Mouse (Mus musculus) erythroblast, embryonic 14.5 days (primary cell): ENCODE measurements around the gene Ttc39a. TPM values are rescaled to one million over a fixed set of nuclear protein-coding genes. Genes with fewer than 3 reads are reported as not detected.

Experiments used
- H3K27me3 ChIP-seq: 2 replicates; pipeline ENCODE4 v1.6.1; 2012; ENCODE audit warnings: inconsistent platforms; ENCODE audit not compliant: control insufficient read depth
- H3K36me3 ChIP-seq: 2 replicates; pipeline ENCODE4 v1.6.1; 2012; ENCODE audit warnings: mild to moderate bottlenecking, inconsistent platforms; ENCODE audit not compliant: control insufficient read depth
- H3K4me1 ChIP-seq: 2 replicates; pipeline ENCODE4 v1.6.1; 2012; ENCODE audit warnings: inconsistent platforms; ENCODE audit not compliant: control insufficient read depth
- H3K4me3 ChIP-seq: replicated peaks from 2 replicates; pipeline ENCODE3; 2012; ENCODE audit warnings: moderate library complexity, mild to moderate bottlenecking, inconsistent platforms
- H3K9me3 ChIP-seq: 2 replicates; pipeline ENCODE4 v1.6.1; 2012; ENCODE audit warnings: low read length, inconsistent platforms, mixed read lengths; ENCODE audit not compliant: control insufficient read depth
- GATA1 ChIP-seq: IDR thresholded peaks from 2 replicates; pipeline ENCODE4 v1.6.1; 2012; ENCODE audit warnings: low read length, inconsistent platforms, mixed read lengths
- TAL1 ChIP-seq: IDR thresholded peaks from 3 replicates; pipeline ENCODE4 v1.6.1; 2012; ENCODE audit warnings: low read length, inconsistent platforms, mixed read lengths
- polyA plus RNA-seq: library from polyadenylated mRNA; stranded (reverse); fragments of >175 nt; gene quantifications from 2 replicates; pipeline ENCODE4 v1.2.3, GENCODE M21; 2012

The Ttc39a gene
- polyA plus RNA-seq, 1 experiment = 5.5 TPM

DNA sequence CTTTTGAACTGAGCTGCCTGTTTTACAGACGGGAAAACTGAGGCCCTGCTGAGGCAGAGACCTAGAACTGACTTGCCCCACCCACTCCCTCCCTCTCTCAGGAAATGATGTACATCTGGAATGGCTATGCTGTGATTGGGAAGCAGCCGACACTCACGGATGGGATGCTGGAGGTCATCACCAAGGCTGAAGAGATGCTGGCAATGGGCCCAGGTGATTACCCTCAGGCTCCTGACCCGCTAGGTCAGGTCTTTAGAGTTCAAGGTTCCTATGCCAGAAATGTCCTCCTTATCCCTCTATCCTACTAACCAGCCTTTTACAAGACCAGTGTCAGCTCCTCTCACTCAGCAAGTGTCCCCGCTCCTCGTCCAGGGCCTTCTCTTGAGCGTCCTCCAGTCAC lies 35.7 kb downstream of the Ttc39a start:
- Histone ChIP-seq H3K4me1 (peaks cover 97% of the 10 kb centered on the region), H3K36me3 (peaks cover 99% of the 10 kb centered on the region), H3K27me3 (no peaks in the 10 kb centered on the region), H3K4me3 (peak overlapping the region; percentile 31), H3K9me3 (no peaks in the 10 kb centered on the region)
- no peak for TF ChIP-seq TAL1

DNA sequence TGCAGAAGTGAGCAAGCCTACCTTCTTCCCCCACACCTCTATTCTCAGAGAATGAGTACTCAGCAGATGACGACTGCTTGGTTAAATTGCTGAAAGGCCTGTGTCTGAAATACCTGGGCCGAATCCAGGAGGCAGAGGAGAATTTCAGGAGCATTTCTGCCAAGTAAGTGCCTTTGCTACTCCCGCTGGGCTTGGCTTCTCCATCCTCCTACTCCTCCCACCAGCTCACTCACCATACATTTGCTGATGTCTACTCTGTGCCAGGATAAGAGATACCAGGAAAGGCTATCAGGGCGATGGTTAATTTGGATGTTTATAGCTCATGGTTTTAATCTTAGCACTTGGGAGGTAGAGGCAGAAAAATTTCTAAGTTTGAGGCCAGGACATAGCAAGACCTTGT lies 36.2 kb downstream of the Ttc39a start:
- Histone ChIP-seq H3K4me1 (peaks cover 100% of the 10 kb centered on the region), H3K36me3 (peaks cover 100% of the 10 kb centered on the region), H3K9me3 (no peaks in the 10 kb centered on the region), H3K27me3 (no peaks in the 10 kb centered on the region), H3K4me3 (peak overlapping the region; percentile 31)
- TF ChIP-seq GATA1 = no peak
- TF ChIP-seq TAL1 = no peak

DNA sequence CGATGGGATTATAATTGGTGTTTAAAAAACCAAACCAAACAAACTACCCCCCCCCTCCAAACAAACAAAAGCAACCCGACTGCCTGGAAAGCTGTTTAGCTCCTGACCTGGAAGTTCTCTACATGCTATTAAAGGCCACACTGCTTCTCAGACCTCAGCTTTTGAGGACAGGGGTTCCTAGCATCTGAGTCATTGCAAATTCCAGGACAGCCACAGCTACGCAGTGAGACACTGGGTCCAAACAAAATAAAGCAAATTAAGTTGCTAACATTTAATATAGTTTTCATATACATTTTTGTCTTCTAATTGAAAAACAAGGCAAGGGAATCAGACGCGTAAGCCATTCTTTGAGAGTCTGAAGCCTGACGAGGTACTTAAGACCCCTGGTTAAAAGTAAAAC lies 38.0 kb downstream of the Ttc39a start:
- H3K4me3 ChIP-seq = no peak overlapping the region
- peaks cover 97% of the 10 kb centered on the region for H3K4me1 ChIP-seq
- no peak for TF ChIP-seq GATA1
- no peak for TF ChIP-seq TAL1
- H3K9me3 ChIP-seq = no peaks in the 10 kb centered on the region
- no peaks in the 10 kb centered on the region for H3K27me3 ChIP-seq
- peaks cover 100% of the 10 kb centered on the region for H3K36me3 ChIP-seq

DNA sequence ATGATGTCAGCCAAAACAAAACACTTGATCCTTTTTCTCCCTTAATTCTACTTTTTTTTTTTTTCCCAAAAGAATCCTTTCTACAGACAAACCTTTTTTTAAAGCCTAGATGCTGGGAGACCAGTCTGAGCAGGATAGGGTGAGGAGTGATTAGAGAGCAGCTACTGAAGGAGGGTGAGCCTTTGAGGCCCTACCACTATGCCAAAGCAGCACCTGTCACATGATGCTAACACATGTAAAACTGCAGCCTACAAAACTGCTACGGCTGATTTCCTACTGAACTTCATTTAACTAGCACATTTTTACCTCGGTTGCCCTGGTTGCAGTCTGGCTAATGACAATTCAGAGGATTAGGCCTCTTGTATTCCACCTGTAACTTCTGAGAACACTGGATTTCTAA lies 38.5 kb downstream of the Ttc39a start:
- peaks cover 97% of the 10 kb centered on the region for H3K4me1 ChIP-seq
- no peak for TF ChIP-seq GATA1
- no peak for TF ChIP-seq TAL1
- peak overlapping the region; percentile 47 for H3K4me3 ChIP-seq
- H3K9me3 ChIP-seq = no peaks in the 10 kb centered on the region
- H3K27me3 ChIP-seq = no peaks in the 10 kb centered on the region
- H3K36me3 ChIP-seq = peaks cover 100% of the 10 kb centered on the region

DNA sequence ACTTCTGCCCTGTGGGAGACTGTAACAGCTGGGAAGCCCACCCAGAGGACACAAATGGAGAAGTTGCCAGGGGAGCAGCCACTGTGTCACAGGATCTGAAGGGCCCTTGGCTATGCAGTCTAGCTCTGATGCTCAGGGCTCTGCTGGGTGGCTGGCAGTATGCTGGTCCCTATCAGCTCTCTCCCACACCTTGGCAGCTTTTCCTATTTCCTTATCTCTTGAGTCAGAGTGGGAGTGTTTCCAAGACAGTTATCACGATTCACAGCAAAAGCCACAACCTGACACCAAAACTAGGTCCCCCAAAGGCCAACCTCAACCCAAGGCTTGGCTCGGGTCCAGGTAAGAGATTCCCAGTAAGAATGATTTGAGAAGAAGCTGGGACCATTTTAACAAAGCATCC lies 39.0 kb downstream of the Ttc39a start:
- Histone ChIP-seq H3K36me3 (peaks cover 100% of the 10 kb centered on the region), H3K4me3 (peak overlapping the region; percentile 47), H3K4me1 (peaks cover 95% of the 10 kb centered on the region), H3K27me3 (no peaks in the 10 kb centered on the region), H3K9me3 (no peaks in the 10 kb centered on the region)
- TF ChIP-seq TAL1 (peak; percentile 85), GATA1 (peak; percentile 89)

DNA sequence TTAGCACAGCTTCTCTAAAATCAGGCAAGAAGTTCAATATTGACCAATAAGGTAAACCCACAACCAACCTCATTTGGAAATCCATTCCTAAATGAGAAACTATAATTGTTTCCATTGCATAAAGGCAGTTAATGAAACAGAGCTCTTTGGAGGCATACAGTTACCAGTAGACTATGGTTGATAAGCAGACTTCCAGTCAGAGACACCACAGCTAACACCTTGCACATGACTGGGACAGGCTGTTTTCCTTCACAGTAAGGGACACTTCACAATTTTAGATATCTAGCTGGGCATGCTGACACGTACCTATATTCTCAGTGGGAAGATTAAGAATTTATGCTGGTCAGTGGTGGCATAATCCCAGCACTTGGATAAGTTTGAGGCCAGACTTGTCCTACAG lies 39.5 kb downstream of the Ttc39a start:
- no peaks in the 10 kb centered on the region for H3K9me3 ChIP-seq
- H3K36me3 ChIP-seq = peaks cover 100% of the 10 kb centered on the region
- no peaks in the 10 kb centered on the region for H3K27me3 ChIP-seq
- H3K4me3 ChIP-seq = peak overlapping the region; percentile 47
- TF ChIP-seq TAL1 = no peak
- no peak for TF ChIP-seq GATA1
- H3K4me1 ChIP-seq = peaks cover 93% of the 10 kb centered on the region

DNA sequence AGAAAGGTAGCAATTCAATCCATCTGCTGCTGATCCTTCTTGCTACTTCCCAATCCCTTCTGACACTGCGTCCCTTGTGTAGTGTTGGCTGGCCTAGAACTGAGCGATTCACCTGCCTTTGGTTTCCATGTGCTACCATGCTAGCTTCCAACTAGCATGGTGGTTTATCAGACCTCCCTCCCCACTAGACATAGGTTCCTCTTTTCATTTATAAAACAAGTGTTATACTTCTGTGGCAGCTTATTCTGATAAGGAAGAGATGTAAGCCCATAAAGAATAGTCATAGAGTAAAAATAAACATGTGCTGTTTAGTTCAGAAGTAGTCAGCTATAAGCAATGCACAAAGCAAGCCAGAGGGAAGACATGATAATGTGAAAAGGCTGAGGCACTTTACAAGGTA lies 42.1 kb downstream of the Ttc39a start:
- Histone ChIP-seq H3K9me3 (no peaks in the 10 kb centered on the region), H3K36me3 (peaks cover 100% of the 10 kb centered on the region), H3K4me1 (peaks cover 70% of the 10 kb centered on the region), H3K27me3 (no peaks in the 10 kb centered on the region), H3K4me3 (no peak overlapping the region)
- TF ChIP-seq TAL1 (no peak), GATA1 (no peak)

DNA sequence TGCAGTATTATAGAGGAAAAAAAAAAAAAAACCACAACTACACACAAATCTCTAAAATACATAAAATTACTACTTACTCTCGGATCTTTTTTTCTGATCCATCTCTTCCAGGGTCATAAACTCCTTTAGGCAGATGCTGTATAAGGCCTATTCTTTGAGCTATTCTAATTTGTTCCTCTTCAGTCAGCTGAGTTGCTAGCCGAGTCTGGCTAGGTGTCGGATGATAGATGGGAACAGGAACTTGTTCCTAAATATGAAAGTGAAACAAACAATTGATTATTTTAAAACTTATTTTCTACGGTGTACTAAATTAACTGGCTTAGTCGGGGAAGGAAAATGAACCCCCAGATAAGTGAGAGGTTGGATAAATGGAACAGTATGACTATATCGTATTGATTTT lies 50.4 kb downstream of the Ttc39a start:
- TF ChIP-seq TAL1 (no peak), GATA1 (no peak)
- Histone ChIP-seq H3K36me3 (peaks cover 77% of the 10 kb centered on the region), H3K4me1 (peaks cover 25% of the 10 kb centered on the region)

DNA sequence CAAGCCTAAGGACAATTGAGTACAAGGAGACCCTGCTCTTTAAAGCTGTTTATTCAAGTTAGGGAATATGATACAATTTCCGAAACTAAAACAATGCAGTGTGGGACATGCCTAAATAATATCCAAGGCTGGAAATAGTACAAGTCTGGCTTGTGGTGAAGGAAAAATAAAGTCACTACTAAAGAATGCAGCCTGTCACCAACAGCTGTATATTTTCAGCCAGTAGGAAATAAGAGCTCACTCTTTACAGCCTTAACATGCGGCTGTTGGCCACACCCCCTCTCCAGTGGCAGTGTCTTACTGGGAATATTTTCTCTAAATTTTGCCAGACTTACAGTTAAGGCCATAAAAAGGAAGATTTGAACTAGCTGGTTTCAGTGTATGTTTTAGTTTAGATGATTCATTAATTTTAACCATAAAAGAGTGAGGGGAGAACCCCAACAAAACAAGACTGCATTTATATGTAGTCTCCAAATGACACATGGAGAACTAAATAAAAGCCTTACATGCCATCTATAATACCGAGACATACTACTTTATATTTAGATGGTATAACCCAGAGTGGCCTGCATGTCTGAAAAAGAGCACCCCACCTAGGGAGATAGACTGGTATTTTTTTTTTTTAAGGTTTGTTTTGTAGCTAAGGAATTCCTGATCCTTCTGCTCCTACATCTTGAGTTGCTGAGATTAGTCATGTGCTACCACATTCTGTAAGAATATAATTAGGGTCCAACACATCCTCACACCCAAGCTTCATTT lies 54.2 kb downstream of the Ttc39a start:
- Histone ChIP-seq H3K27me3 (no peaks in the 10 kb centered on the region), H3K36me3 (peaks cover 64% of the 10 kb centered on the region), H3K9me3 (no peaks in the 10 kb centered on the region), H3K4me1 (peaks cover 50% of the 10 kb centered on the region), H3K4me3 (no peak overlapping the region)
- no peak for TF ChIP-seq TAL1
- no peak for TF ChIP-seq GATA1

More for the DNA sequence above, 50.4 kb downstream of the Ttc39a start:
- Histone ChIP-seq H3K4me3 (no peak overlapping the region), H3K9me3 (no peaks in the 10 kb centered on the region), H3K27me3 (no peaks in the 10 kb centered on the region)

DNA sequence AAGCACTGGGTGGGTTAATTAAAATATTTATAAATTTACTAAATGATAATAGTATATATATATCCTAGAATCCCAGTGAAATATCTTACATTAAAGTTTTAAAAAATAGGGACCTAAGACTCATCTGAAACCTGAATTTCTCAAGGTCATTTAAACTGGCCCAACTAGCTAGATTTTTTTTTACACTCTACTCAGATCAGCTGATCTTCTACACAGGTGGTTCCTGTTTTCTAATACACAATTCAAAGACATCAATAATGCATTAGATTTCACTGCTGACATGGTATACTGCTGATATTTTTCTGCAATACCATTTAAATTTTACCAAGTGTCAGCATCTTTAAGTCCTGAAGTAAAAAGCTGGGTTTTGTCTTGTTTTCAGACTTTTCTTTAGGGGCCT lies 57.5 kb downstream of the Ttc39a start:
- TF ChIP-seq TAL1 (no peak), GATA1 (no peak)
- no peak overlapping the region for H3K4me3 ChIP-seq
- H3K36me3 ChIP-seq = peaks cover 57% of the 10 kb centered on the region
- H3K4me1 ChIP-seq = peaks cover 76% of the 10 kb centered on the region
- H3K9me3 ChIP-seq = no peaks in the 10 kb centered on the region
- H3K27me3 ChIP-seq = no peaks in the 10 kb centered on the region
